Mouse (Mus musculus): ENCODE results near the gene Zfp638.

DNA sequence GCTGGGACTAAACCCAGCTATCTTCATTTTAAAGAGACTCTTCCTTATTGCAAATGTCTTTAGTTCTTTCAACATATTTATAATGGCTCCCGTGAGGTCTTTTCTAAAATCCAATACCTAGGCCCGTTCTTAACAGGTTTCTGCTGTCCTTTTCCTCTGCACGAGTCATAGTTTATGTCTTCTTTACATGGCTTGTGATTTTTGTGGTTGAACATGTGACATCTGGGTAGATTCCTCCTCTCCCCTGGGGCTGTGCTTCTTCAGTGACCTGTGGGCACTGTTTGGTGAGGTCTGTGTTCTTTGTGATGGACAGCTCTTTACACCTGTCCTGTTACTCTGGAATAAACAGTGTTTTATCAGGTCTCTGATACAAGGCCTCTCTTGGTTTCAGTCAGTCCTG, 19.9 kb downstream of the Zfp638 start:
- TF ChIP-seq POLR2A (IDR thresholded peaks at IDR 0.05; ENCODE audit: low read depth, low read length), result no peak
- TF ChIP-seq CTCF (conservative IDR thresholded peaks at IDR 0.05; ENCODE audit: insufficient read depth, insufficient read length, low read depth, low read length), result no peak

Data from kidney, adult 2 months (tissue).